Mouse (Mus musculus): ENCODE data around the gene Map3k21. TPM values are rescaled to one million over a fixed set of nuclear protein-coding genes. Genes with fewer than 3 reads are reported as not detected.

Map3k21 gene
- polyA plus RNA-seq, 1 experiment = not detected

DNA sequence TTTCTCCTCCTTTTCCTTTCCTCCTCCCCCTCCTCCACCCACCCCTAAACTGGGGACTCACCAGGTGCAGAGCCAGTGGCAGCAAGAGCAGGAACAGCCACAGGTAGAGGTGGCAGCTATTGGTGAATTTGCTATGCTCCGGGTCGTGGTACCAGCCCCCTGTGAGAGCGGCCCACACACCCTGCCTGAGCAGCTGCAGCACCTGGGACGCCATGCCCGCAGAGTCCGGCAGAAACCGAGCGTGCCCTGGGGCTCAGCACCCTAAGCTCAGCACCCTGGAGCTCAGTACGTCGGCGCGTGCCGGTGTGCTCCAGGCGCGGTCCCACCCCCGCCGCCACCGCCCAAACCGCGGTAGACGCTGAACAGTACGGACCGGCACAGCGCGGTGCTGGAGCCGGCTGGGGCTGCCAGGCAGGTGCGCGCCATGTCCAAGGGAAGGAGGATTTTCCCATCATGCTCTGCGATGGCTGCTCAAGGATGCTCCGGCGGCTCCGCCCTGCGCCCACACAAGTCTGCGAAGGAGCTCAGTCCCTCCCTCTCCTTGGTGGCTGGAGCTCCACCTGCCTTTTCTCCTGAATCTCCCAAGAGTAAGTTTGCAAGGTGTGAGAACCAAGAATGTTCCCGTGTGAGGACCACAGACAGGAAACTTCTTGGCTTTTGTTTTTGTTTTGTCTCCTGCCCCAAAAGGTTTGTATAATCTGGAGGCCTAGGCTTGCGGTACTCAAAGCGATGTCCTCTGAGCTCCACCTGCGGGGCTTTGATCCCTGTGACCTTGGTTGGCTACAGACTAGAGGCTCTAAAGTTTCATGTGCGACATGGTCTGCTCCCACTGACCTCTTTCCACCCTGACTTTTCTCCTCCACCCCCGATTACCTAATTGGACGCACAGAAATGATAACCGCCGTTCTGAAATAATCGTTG is 12.1 kb upstream of the Map3k21 start, which contains the start of gene Pcnx2:
Gene Pcnx2, minus strand, starts transcription at position 450 of the 921 bp plus-strand sequence.
- Histone ChIP-seq H3K36me3 (ENCODE audit: control insufficient read depth, insufficient read depth) (no peaks in the 10 kb centered on the region), H3ac (ENCODE audit: control insufficient read depth, insufficient read length) (no peak within 1 kb of the TSS), H3K27me3 (ENCODE audit: control insufficient read depth, insufficient read depth, insufficient read length) (peaks cover 14% of the 10 kb centered on the region), H3K79me2 (ENCODE audit: control insufficient read depth, insufficient read depth) (no peaks in the 10 kb centered on the region), H3K4me3 (no peak within 1 kb of the TSS), H3K4me2 (ENCODE audit: low read depth) (no peak within 1 kb of the TSS)
- TF ChIP-seq MAX (IDR thresholded peaks at IDR 0.05; ENCODE audit: low read depth) (no peak), USF1 (IDR thresholded peaks at IDR 0.05; ENCODE audit: low read depth) (no peak), REST (IDR thresholded peaks at IDR 0.05; ENCODE audit: insufficient read depth, insufficient read length) (no peak), TCF3 (IDR thresholded peaks at IDR 0.05; ENCODE audit: insufficient read length, low read depth) (no peak), POLR2A (IDR thresholded peaks at IDR 0.05; ENCODE audit: insufficient read length, low read depth) (no peak), MYOG (IDR thresholded peaks at IDR 0.05; ENCODE audit: control insufficient read depth in 1 of 3, insufficient read depth in 1 of 3, insufficient read length in 2 of 3, low read depth in 2 of 3) (no peak), SRF (IDR thresholded peaks at IDR 0.05; ENCODE audit: control insufficient read depth, insufficient read length, low read depth) (no peak), CEBPB (IDR thresholded peaks at IDR 0.05; ENCODE audit: insufficient read depth, poor library complexity, severe bottlenecking) (no peak), POLR2AphosphoS2 (IDR thresholded peaks at IDR 0.05; ENCODE audit: insufficient read length, low read depth) (no peak), MYOD1 (IDR thresholded peaks at IDR 0.05; ENCODE audit: control insufficient read depth in 1 of 3, insufficient read length in 2 of 3, low read depth in 2 of 3) (no peak), E2F4 (IDR thresholded peaks at IDR 0.05; ENCODE audit: insufficient read depth) (no peak), TCF12 (IDR thresholded peaks at IDR 0.05; ENCODE audit: insufficient read depth, poor library complexity, severe bottlenecking) (no peak)

DNA sequence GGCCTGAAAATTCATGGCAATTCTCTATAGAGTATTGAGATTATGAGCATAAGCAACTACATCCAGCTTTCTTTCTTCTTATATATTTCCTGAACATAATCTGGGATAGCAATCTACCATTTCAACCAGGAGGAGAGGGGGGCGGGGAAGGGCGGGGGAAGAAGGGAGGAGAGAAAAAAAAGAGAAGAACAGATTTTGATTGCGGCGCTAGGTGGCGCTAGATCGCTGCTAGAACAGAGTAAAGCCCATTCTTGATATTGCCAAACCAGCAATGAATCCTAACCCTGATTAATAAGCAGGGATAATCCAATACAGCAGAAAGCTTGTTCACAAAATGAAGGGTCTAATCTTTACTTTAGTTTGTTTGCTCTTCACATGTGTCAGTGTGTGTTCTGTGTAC is 11.4 kb upstream of the Map3k21 start:
- H3K4me2 ChIP-seq (ENCODE audit: low read depth) = no peak overlapping the region
- H3K36me3 ChIP-seq (ENCODE audit: control insufficient read depth, insufficient read depth) = no peaks in the 10 kb centered on the region
- no peak for TF ChIP-seq TCF3 (IDR thresholded peaks at IDR 0.05; ENCODE audit: insufficient read length, low read depth)
- TF ChIP-seq E2F4 (IDR thresholded peaks at IDR 0.05; ENCODE audit: insufficient read depth) = no peak
- TF ChIP-seq MYOG (IDR thresholded peaks at IDR 0.05; ENCODE audit: control insufficient read depth in 1 of 3, insufficient read depth in 1 of 3, insufficient read length in 2 of 3, low read depth in 2 of 3) = no peak
- TF ChIP-seq POLR2A (IDR thresholded peaks at IDR 0.05; ENCODE audit: insufficient read length, low read depth) = no peak
- no peak for TF ChIP-seq POLR2AphosphoS2 (IDR thresholded peaks at IDR 0.05; ENCODE audit: insufficient read length, low read depth)
- no peak for TF ChIP-seq REST (IDR thresholded peaks at IDR 0.05; ENCODE audit: insufficient read depth, insufficient read length)
- TF ChIP-seq MAX (IDR thresholded peaks at IDR 0.05; ENCODE audit: low read depth) = no peak
- TF ChIP-seq TCF12 (IDR thresholded peaks at IDR 0.05; ENCODE audit: insufficient read depth, poor library complexity, severe bottlenecking) = no peak
- no peak for TF ChIP-seq MYOD1 (IDR thresholded peaks at IDR 0.05; ENCODE audit: control insufficient read depth in 1 of 3, insufficient read length in 2 of 3, low read depth in 2 of 3)
- TF ChIP-seq SRF (IDR thresholded peaks at IDR 0.05; ENCODE audit: control insufficient read depth, insufficient read length, low read depth) = no peak
- no peak for TF ChIP-seq CEBPB (IDR thresholded peaks at IDR 0.05; ENCODE audit: insufficient read depth, poor library complexity, severe bottlenecking)
- no peak for TF ChIP-seq USF1 (IDR thresholded peaks at IDR 0.05; ENCODE audit: low read depth)
- no peak overlapping the region for H3K4me3 ChIP-seq
- peaks cover 14% of the 10 kb centered on the region for H3K27me3 ChIP-seq (ENCODE audit: control insufficient read depth, insufficient read depth, insufficient read length)
- no peak overlapping the region for H3ac ChIP-seq (ENCODE audit: control insufficient read depth, insufficient read length)
- no peaks in the 10 kb centered on the region for H3K79me2 ChIP-seq (ENCODE audit: control insufficient read depth, insufficient read depth)

DNA sequence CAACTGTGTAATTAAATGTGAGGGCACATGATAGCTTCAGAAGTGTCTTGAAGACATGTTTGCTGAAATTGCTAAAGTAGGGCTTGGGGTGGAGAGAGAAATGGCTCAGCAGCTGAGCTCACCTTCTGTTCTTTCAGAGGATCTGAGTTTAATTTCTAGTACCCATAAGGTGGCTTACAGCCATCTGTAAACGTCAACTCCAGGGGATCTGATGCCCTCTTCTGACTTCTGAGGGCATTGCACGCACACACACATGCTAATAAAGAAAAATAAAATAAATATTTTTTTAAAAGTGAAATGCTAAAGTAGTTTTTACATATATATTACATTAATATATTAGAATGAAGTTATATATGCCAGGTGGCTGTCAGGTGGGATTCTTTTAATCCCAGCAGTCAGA is 9.1 kb upstream of the Map3k21 start:
- no peak overlapping the region for H3K4me3 ChIP-seq

DNA sequence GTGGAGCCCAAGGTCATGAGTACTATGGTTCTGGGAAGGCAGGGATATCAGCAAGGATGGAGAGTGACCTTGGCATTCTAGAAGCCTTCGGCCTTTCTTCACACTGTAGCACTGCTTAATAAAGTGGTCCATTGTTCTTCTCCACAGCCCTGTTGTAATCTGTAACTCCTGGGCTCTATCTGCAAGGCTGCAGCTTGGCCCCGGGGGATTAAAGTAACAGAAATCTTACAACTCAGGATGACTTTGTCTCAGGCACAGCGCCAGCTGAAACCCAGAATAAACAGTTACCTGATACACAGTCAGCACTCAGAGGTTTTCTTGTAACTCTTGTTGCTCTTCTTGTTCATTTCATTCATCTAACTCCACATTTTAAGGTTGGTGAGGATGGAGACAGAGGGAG is 7.7 kb upstream of the Map3k21 start:
- Histone ChIP-seq H3K4me3 (no peak overlapping the region), H3K4me2 (ENCODE audit: low read depth) (no peak overlapping the region), H3ac (ENCODE audit: control insufficient read depth, insufficient read length) (no peak overlapping the region), H3K27me3 (ENCODE audit: control insufficient read depth, insufficient read depth, insufficient read length) (peaks cover 7% of the 10 kb centered on the region), H3K79me2 (ENCODE audit: control insufficient read depth, insufficient read depth) (no peaks in the 10 kb centered on the region), H3K36me3 (ENCODE audit: control insufficient read depth, insufficient read depth) (no peaks in the 10 kb centered on the region)
- no peak for TF ChIP-seq MYOG (IDR thresholded peaks at IDR 0.05; ENCODE audit: control insufficient read depth in 1 of 3, insufficient read depth in 1 of 3, insufficient read length in 2 of 3, low read depth in 2 of 3)
- TF ChIP-seq SRF (IDR thresholded peaks at IDR 0.05; ENCODE audit: control insufficient read depth, insufficient read length, low read depth) = no peak
- no peak for TF ChIP-seq USF1 (IDR thresholded peaks at IDR 0.05; ENCODE audit: low read depth)
- no peak for TF ChIP-seq MAX (IDR thresholded peaks at IDR 0.05; ENCODE audit: low read depth)
- no peak for TF ChIP-seq REST (IDR thresholded peaks at IDR 0.05; ENCODE audit: insufficient read depth, insufficient read length)
- no peak for TF ChIP-seq TCF12 (IDR thresholded peaks at IDR 0.05; ENCODE audit: insufficient read depth, poor library complexity, severe bottlenecking)
- TF ChIP-seq MYOD1 (IDR thresholded peaks at IDR 0.05; ENCODE audit: control insufficient read depth in 1 of 3, insufficient read length in 2 of 3, low read depth in 2 of 3) = no peak
- TF ChIP-seq POLR2A (IDR thresholded peaks at IDR 0.05; ENCODE audit: insufficient read length, low read depth) = no peak
- no peak for TF ChIP-seq CEBPB (IDR thresholded peaks at IDR 0.05; ENCODE audit: insufficient read depth, poor library complexity, severe bottlenecking)

More for the DNA sequence above, 9.1 kb upstream of the Map3k21 start:
- H3K36me3 ChIP-seq (ENCODE audit: control insufficient read depth, insufficient read depth) = no peaks in the 10 kb centered on the region
- peaks cover 14% of the 10 kb centered on the region for H3K27me3 ChIP-seq (ENCODE audit: control insufficient read depth, insufficient read depth, insufficient read length)
- TF ChIP-seq E2F4 (IDR thresholded peaks at IDR 0.05; ENCODE audit: insufficient read depth) = no peak
- TF ChIP-seq TCF3 (IDR thresholded peaks at IDR 0.05; ENCODE audit: insufficient read length, low read depth) = no peak
- no peak for TF ChIP-seq POLR2A (IDR thresholded peaks at IDR 0.05; ENCODE audit: insufficient read length, low read depth)
- TF ChIP-seq MYOD1 (IDR thresholded peaks at IDR 0.05; ENCODE audit: control insufficient read depth in 1 of 3, insufficient read length in 2 of 3, low read depth in 2 of 3) = no peak
- no peak for TF ChIP-seq MYOG (IDR thresholded peaks at IDR 0.05; ENCODE audit: control insufficient read depth in 1 of 3, insufficient read depth in 1 of 3, insufficient read length in 2 of 3, low read depth in 2 of 3)
- no peak for TF ChIP-seq MAX (IDR thresholded peaks at IDR 0.05; ENCODE audit: low read depth)
- H3K4me2 ChIP-seq (ENCODE audit: low read depth) = no peak overlapping the region
- no peaks in the 10 kb centered on the region for H3K79me2 ChIP-seq (ENCODE audit: control insufficient read depth, insufficient read depth)
- H3ac ChIP-seq (ENCODE audit: control insufficient read depth, insufficient read length) = no peak overlapping the region

All from myocyte (in vitro differentiated cells).